Mouse (Mus musculus) frontal cortex, postnatal 36 days (tissue): ENCODE data around the gene Atp6v0a4.
A peak's percentile ranks its signal among the peaks of the same experiment; 100 is the strongest.

Experiments
- DNase-seq, 2 experiments: peaks; one replicate each; pipeline ENCODE4 v3.0.0; 2022; ENCODE audit warnings: low spot score in 2 of 2

The Atp6v0a4 gene

GRCm38 (mm10) chr6:38124882-38125281 lies 496 bp upstream of the Atp6v0a4 start:
- DNase-seq = no peak

- no peak for DNase-seq
Observed at GRCm38 (mm10) chr6:38123471-38124206, 747 bp downstream of the Atp6v0a4 start.

GRCm38 (mm10) chr6:38122791-38123190 lies 1.6 kb downstream of the Atp6v0a4 start:
- DNase-seq = no peak

- no peak for DNase-seq
Observed at GRCm38 (mm10) chr6:38121843-38122242, 2.5 kb downstream of the Atp6v0a4 start.

GRCm38 (mm10) chr6:38120681-38121371 lies 3.6 kb downstream of the Atp6v0a4 start:
- DNase-seq = no peak

GRCm38 (mm10) chr6:38118341-38118740 lies 6.0 kb downstream of the Atp6v0a4 start:
- no peak for DNase-seq

GRCm38 (mm10) chr6:38116107-38116770 lies 8.1 kb downstream of the Atp6v0a4 start:
- DNase-seq = peak; percentile 35 to 55

GRCm38 (mm10) chr6:38110859-38111258 lies 13.5 kb downstream of the Atp6v0a4 start:
- DNase-seq = no peak

- no peak for DNase-seq
Observed at GRCm38 (mm10) chr6:38109871-38110270, 14.5 kb downstream of the Atp6v0a4 start.

- DNase-seq = no peak
Observed at GRCm38 (mm10) chr6:38109160-38109795, 15.1 kb downstream of the Atp6v0a4 start, which contains the start of gene Tmem213. Tmem213 (plus strand) TSS chr6:38109255.

- DNase-seq = no peak
Observed at GRCm38 (mm10) chr6:38108449-38108848, 15.9 kb downstream of the Atp6v0a4 start.

GRCm38 (mm10) chr6:38105924-38106323 lies 18.5 kb downstream of the Atp6v0a4 start:
- DNase-seq = no peak

GRCm38 (mm10) chr6:38103775-38104174 lies 20.6 kb downstream of the Atp6v0a4 start:
- no peak for DNase-seq

GRCm38 (mm10) chr6:38102216-38102795 lies 22.1 kb downstream of the Atp6v0a4 start:
- no peak for DNase-seq

GRCm38 (mm10) chr6:38096961-38097370 lies 27.4 kb downstream of the Atp6v0a4 start:
- no peak for DNase-seq

- DNase-seq = no peak
Observed at GRCm38 (mm10) chr6:38094701-38095100, 29.7 kb downstream of the Atp6v0a4 start.

- DNase-seq = no peak
Observed at GRCm38 (mm10) chr6:38092539-38092938, 31.8 kb downstream of the Atp6v0a4 start.

- DNase-seq = no peak
Observed at GRCm38 (mm10) chr6:38087242-38088026, 37.0 kb downstream of the Atp6v0a4 start.

GRCm38 (mm10) chr6:38083204-38083603 lies 41.2 kb downstream of the Atp6v0a4 start:
- no peak for DNase-seq

GRCm38 (mm10) chr6:38081727-38082341 lies 42.6 kb downstream of the Atp6v0a4 start:
- DNase-seq = no peak
